Mouse (Mus musculus) adrenal gland, adult 8-10 months (tissue): ENCODE measurements around the gene Dap. TPM values are rescaled to one million over a fixed set of nuclear protein-coding genes. Genes with fewer than 3 reads are reported as not detected.
A peak's percentile ranks its signal among the peaks of the same experiment; 100 is the strongest.

Source experiments
- DNase-seq: peaks from one replicate; pipeline ENCODE4 v3.0.0; 2022
- total RNA-seq, 4 experiments: library from RNA; stranded (reverse); gene quantifications; 2 replicates each; pipeline ENCODE4 v1.2.4; 2022

Dap gene
- total RNA-seq, 4 experiments from 2014 or later: 92.0 to 108 (median 97.8) TPM

- DNase-seq: no peak
Observed at GRCm38 (mm10) chr15:31305181-31305580, 81.1 kb downstream of the Dap start.

GRCm38 (mm10) chr15:31306726-31307125 lies 82.6 kb downstream of the Dap start:
- no peak for DNase-seq

GRCm38 (mm10) chr15:31309526-31309925 lies 85.4 kb downstream of the Dap start:
- no peak for DNase-seq

GRCm38 (mm10) chr15:31312001-31312400 lies 87.9 kb downstream of the Dap start:
- DNase-seq: no peak

- DNase-seq: peak; percentile 61
Observed at GRCm38 (mm10) chr15:31315630-31316231, 91.6 kb downstream of the Dap start.

- DNase-seq: no peak
Observed at GRCm38 (mm10) chr15:31317056-31317805, 93.1 kb downstream of the Dap start.

- no peak for DNase-seq
Observed at GRCm38 (mm10) chr15:31318158-31318955, 94.2 kb downstream of the Dap start.

- no peak for DNase-seq
Observed at GRCm38 (mm10) chr15:31319046-31319445, 94.9 kb downstream of the Dap start.

GRCm38 (mm10) chr15:31320598-31321377 lies 96.7 kb downstream of the Dap start:
- DNase-seq: no peak

GRCm38 (mm10) chr15:31323684-31324083 lies 99.6 kb downstream of the Dap start:
- no peak for DNase-seq

Other genes with a start within 250 kb of the Dap start
- gene Ankrd33b, start 143.4 kb downstream of the Dap start, total RNA-seq: 1 to 10 TPM; 1.1 to 3.8 (median 2.7) TPM
- 1 to 10 TPM; 2.1 to 3.3 (median 2.4) TPM for gene Ropn1l, start 229.4 kb downstream of the Dap start, total RNA-seq